Mouse (Mus musculus): ENCODE results near the gene Tmcc3. TPM values are rescaled to one million over a fixed set of nuclear protein-coding genes. Genes with fewer than 3 reads are reported as not detected.
A peak's percentile ranks its signal among the peaks of the same experiment; 100 is the strongest.

The Tmcc3 gene
- total and polyA plus RNA-seq, 3 experiments, result 11.3 to 30.1 (median 23.1) TPM

DNA sequence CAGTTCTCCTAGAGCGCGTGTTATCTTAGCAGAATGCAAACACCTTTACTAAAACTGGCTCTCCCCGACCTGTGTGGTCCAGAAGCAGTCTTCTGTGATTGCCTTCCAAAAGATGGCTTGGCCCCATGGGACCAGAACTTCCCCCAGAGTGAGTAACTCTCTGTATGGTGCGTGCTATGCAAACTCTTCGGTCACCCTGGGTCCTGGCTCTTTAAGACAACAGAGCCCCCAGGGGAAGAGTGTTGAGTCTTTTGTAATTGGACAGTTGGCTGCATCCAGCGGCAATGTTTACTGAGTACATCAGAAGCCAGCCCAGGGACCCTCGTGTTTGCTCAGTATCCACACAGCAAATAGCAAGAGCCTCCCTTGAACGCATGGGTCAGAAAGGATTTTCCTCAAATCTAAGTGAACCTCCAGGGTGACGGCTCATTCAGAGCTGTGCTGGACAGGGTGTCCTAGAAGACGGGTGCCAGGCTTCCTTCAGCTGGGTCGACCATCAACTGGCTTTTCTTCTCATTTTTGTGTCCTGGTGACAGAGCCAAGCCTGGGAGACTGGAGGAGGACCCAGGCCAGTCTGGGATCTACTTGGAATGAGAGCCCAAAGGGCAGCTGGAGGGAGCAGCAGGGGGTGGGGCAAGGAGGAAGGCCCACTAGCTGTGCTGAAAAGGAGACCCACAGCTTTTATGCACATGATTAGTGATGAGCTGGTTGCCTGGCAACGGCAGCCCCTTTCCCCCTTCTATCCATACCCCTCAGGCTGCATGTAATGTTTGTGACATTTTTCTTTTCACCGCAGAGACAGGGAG is 309.9 kb downstream of the Tmcc3 start:
- in situ Hi-C loops (cut with MboI; ENCODE audit: low pct_ligation_motif_present, low pct_unique_long_range_greater_than_20kb, low sequenced_read_pairs), result loop anchor here (5.0 kb wide), 1 partner anchor 331 kb away; no protein-coding TSS in a partner anchor
- peak overlapping the region; percentile 81 for H3K4me2 ChIP-seq (ENCODE audit: insufficient read depth, low read depth, poor library complexity, severe bottlenecking)
- no peak overlapping the region for H3K9ac ChIP-seq (ENCODE audit: insufficient read depth, low read depth)
- H3K36me3 ChIP-seq (replicated peaks in 1 of 2; ENCODE audit: control insufficient read depth in 1 of 2, insufficient read depth in 1 of 2, low read length in 1 of 2), result no peaks in the 10 kb centered on the region
- H3K4me3 ChIP-seq (replicated peaks in 1 of 3; ENCODE audit: low read depth in 2 of 3, low read length in 2 of 3, poor library complexity in 1 of 3), result no peak overlapping the region
- H3K4me1 ChIP-seq (ENCODE audit: control insufficient read depth in 1 of 2, insufficient read depth in 2 of 2), result peaks cover 7 to 21% of the 10 kb centered on the region in 2 experiments
- DNase-seq (ENCODE audit: extremely low read depth), result peak; percentile 92
- H3K27me3 ChIP-seq (replicated peaks), result peaks cover 18% of the 10 kb centered on the region
- no peaks in the 10 kb centered on the region for H3K9me3 ChIP-seq (replicated peaks; ENCODE audit: low read length)
- no peaks in the 10 kb centered on the region for H3K79me2 ChIP-seq (replicated peaks; ENCODE audit: control insufficient read depth, extremely low read depth, insufficient read depth, poor library complexity, severe bottlenecking)
- TF ChIP-seq KAT2A (IDR thresholded peaks at IDR 0.05; ENCODE audit: insufficient replicate concordance, low read length) (0 out of 2 replicates have a peak, but pooled peaks have one; percentile 29), BHLHE40 (IDR thresholded peaks at IDR 0.05; ENCODE audit: low read depth, low read length) (peak; percentile 97), EP300 (IDR thresholded peaks at IDR 0.05; ENCODE audit: low read length) (peak; percentile 66), MAX (IDR thresholded peaks at IDR 0.05; ENCODE audit: low read length) (peak; percentile 13; the same call in 1 of the 2 replicates), SIN3A (IDR thresholded peaks at IDR 0.05; ENCODE audit: low read length) (peak; percentile 61; the same call in 1 of the 2 replicates), JUND (conservative IDR thresholded peaks at IDR 0.05; ENCODE audit: low read depth, low read length) (no peak), CHD1 (IDR thresholded peaks at IDR 0.05; ENCODE audit: low read depth, low read length) (no peak), ELF1 (IDR thresholded peaks at IDR 0.05; ENCODE audit: low read depth, low read length) (0 out of 2 replicates have a peak, but pooled peaks have one; percentile 24), CHD2 (IDR thresholded peaks at IDR 0.05; ENCODE audit: low read length) (no peak), RCOR1 (conservative IDR thresholded peaks at IDR 0.05; ENCODE audit: low read depth, low read length) (peak; percentile 45; the same call in 1 of the 2 replicates), MYC (IDR thresholded peaks at IDR 0.05; ENCODE audit: low read depth, low read length) (peak; percentile 62; the same call in 1 of the 2 replicates), MEF2A (IDR thresholded peaks at IDR 0.05; ENCODE audit: borderline replicate concordance, low read depth, low read length) (peak; percentile 75; the same call in 1 of the 2 replicates), MAFK (IDR thresholded peaks at IDR 0.05; ENCODE audit: insufficient replicate concordance, low read length) (peak; percentile 61; the same call in 1 of the 2 replicates), UBTF (IDR thresholded peaks at IDR 0.05; ENCODE audit: low read depth, low read length) (no peak), TCF12 (IDR thresholded peaks at IDR 0.05; ENCODE audit: low read depth, low read length) (peak; percentile 59; the same call in 1 of the 2 replicates), ETS1 (conservative IDR thresholded peaks at IDR 0.05; ENCODE audit: low read depth, low read length) (peak; percentile 73), IRF4 (IDR thresholded peaks at IDR 0.05; ENCODE audit: low read depth, low read length) (0 out of 2 replicates have a peak, but pooled peaks have one; percentile 40), MAZ (IDR thresholded peaks at IDR 0.05; ENCODE audit: low read depth, low read length) (peak; percentile 51; the same call in 1 of the 2 replicates), HCFC1 (IDR thresholded peaks at IDR 0.05; ENCODE audit: low read depth, low read length) (0 out of 2 replicates have a peak, but pooled peaks have one; percentile 16)
- H3K27ac ChIP-seq (ENCODE audit: insufficient read depth, low read depth), result no peak overlapping the region
- dilution Hi-C loops (cut with MboI; ENCODE audit: extremely low pct_ligation_motif_present, extremely low pct_unique_long_range_greater_than_20kb, low sequenced_read_pairs), result no loop called here
